Mouse (Mus musculus): ENCODE results near the gene Prr11.

Gene Prr11

DNA sequence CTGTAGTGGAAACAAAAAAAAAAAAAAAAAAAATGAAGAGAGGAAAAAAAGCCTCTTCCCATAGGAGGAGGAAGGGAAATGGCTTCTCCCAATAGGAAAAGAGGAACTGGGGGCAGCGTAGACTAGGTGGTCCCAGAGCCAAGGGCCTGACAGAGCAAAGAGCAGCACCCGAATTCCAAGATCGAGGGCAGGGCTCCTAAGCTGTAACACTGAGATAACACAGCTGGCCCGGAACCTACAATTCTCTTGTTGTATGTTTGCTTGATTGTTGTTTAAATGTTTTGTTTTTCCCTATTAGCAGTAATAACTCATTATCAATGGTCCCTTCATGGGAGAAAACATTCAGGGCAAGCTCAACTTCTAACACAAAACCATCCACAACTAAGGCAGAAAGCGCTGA lies 61.5 kb downstream of the Prr11 start:
- DNase-seq (ENCODE audit: low spot score) = no peak

DNA sequence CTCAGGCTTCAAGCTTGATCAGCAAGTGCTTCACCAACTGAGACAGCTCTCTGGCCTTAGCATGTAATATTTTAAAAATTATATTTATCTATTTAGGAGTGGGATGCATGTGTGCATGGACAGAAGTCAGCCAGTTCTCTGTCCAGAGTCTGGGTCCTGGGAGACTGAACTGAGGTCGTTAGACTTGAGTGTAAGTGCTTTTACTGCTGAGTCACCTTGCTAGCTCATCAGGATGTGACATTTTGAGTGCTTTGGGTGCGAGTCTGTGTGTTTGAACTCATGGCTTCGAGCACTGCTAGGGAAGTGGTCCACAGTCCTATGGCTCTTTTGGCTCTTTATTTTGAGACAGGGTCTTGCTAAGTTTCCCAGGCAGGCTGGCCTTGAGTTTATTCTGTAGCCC lies 65.5 kb downstream of the Prr11 start:
- DNase-seq (ENCODE audit: low spot score) = no peak

DNA sequence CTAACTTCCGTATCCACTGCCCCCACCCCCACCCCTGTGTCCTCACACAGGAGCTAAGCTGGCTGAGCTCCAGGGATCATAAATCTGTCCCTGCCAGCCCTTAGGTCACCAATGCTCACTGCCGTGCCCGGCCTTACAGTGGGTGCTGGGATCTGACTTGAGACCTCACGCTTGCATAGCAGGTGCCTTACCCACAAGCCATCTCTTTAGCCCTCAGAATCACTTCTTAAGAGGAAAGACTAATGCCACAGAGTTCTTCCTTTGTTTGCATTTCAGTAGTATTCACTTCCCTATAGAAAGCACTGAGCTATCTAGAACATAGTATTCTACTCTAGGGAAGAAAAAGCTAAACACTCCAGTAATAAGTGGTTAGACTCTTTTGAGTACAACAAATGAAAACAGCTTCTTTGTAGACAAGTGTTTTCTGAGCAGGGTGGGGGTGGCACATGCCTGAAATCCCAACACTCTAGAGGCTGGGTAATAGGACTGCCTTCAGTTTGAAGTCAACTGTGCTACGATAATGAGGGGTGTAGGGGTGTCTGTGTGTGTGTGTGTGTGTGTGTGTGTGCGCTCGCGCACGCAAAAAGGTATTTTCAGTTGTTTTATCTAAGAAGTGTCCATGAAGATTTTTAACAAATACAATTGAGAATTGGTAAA lies 69.1 kb downstream of the Prr11 start:
- DNase-seq (ENCODE audit: low spot score) = no peak

All from embryo, embryonic 10 days (tissue).